Mouse (Mus musculus) NIH3T3 (cell line): ENCODE results near the gene Prr12.

Experiments
- DNase-seq: peaks from one replicate; pipeline ENCODE4 v3.0.0-alpha.2; 2012; ENCODE audit warnings: low read depth

Prr12 gene

GRCm38 (mm10) chr7:45050945-45051600 is 1.6 kb downstream of the Prr12 start:
- DNase-seq = peak; percentile 84

- no peak for DNase-seq
Measured at GRCm38 (mm10) chr7:45048923-45049657, 3.6 kb downstream of the Prr12 start.

- peak; percentile 26 for DNase-seq
Measured at GRCm38 (mm10) chr7:45048001-45048890, 4.4 kb downstream of the Prr12 start.

- DNase-seq = no peak
Measured at GRCm38 (mm10) chr7:45047491-45047890, 5.2 kb downstream of the Prr12 start.

GRCm38 (mm10) chr7:45046853-45047350 is 5.8 kb downstream of the Prr12 start:
- no peak for DNase-seq

- no peak for DNase-seq
Measured at GRCm38 (mm10) chr7:45045741-45046140, 6.9 kb downstream of the Prr12 start.

GRCm38 (mm10) chr7:45043307-45043706 is 9.4 kb downstream of the Prr12 start:
- DNase-seq = no peak

- no peak for DNase-seq
Measured at GRCm38 (mm10) chr7:45040851-45041250, 11.8 kb downstream of the Prr12 start.

GRCm38 (mm10) chr7:45038411-45038810 is 14.3 kb downstream of the Prr12 start:
- no peak for DNase-seq

GRCm38 (mm10) chr7:45037720-45038361 is 14.8 kb downstream of the Prr12 start:
- peak; percentile 76 for DNase-seq

GRCm38 (mm10) chr7:45036702-45037101 is 16.0 kb downstream of the Prr12 start:
- no peak for DNase-seq

GRCm38 (mm10) chr7:45035631-45036030 is 17.1 kb downstream of the Prr12 start:
- DNase-seq = peak; percentile 85

- DNase-seq = no peak
Measured at GRCm38 (mm10) chr7:45033722-45034359, 18.8 kb downstream of the Prr12 start.

GRCm38 (mm10) chr7:45030857-45031256 is 21.8 kb downstream of the Prr12 start:
- DNase-seq = no peak

- DNase-seq = no peak
Measured at GRCm38 (mm10) chr7:45029995-45030394, 22.7 kb downstream of the Prr12 start.

GRCm38 (mm10) chr7:45028351-45028750 is 24.3 kb downstream of the Prr12 start:
- DNase-seq = no peak

- DNase-seq = no peak
Measured at GRCm38 (mm10) chr7:45027761-45028160, 24.9 kb downstream of the Prr12 start.

- peak; percentile 49 for DNase-seq
Measured at GRCm38 (mm10) chr7:45026256-45026655, 26.4 kb downstream of the Prr12 start.

GRCm38 (mm10) chr7:45025601-45026220 is 27.0 kb downstream of the Prr12 start:
- DNase-seq = no peak

GRCm38 (mm10) chr7:45024281-45025248 is 28.1 kb downstream of the Prr12 start:
- peak; percentile 37 for DNase-seq
